Mouse (Mus musculus): ENCODE results near the gene Aff1. TPM values are rescaled to one million over a fixed set of nuclear protein-coding genes. Genes with fewer than 3 reads are reported as not detected.

Aff1 gene
- total and polyA plus RNA-seq, 3 experiments, result 10.5 to 46.9 (median 37.4) TPM

DNA sequence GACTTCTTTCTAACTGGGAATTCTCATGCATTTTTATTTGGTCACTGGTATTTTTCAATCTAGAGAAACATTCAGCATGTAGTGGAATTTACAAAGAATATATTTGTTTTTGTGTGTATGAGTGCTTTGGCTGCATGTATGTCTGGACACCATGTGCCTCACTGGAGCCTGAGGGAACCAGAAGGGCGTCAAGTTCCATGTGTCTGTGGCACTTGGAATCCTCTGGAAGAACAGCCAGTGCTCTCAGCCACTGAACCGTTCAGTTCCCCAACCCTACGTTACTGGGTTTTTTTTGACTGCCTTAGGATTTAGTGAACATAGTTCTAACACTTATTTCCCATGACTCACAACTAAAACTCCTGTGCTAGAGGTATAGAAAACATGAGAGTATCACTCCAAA is 76.8 kb downstream of the Aff1 start:
- H3K79me2 ChIP-seq (replicated peaks; ENCODE audit: control insufficient read depth, insufficient read depth, low read length), result peaks cover 19% of the 10 kb centered on the region
- intact Hi-C loops (cut with DNase I), result no loop called here
- DNase-seq, result no peak
- no peak for TF ChIP-seq POLR2A (IDR thresholded peaks at IDR 0.05; ENCODE audit: insufficient read depth, low read depth, low read length)
- no peak for TF ChIP-seq CTCF (IDR thresholded peaks at IDR 0.05)
- no peak for TF ChIP-seq EP300 (IDR thresholded peaks at IDR 0.05; ENCODE audit: insufficient read depth, low read depth, low read length)
- H3K27ac ChIP-seq, result peak overlapping the region; percentile 76; the same call in 1 of the 2 replicates
- peaks cover 23% of the 10 kb centered on the region for H3K4me1 ChIP-seq (ENCODE audit: control insufficient read depth, insufficient read depth, low read length)
- H3K9ac ChIP-seq (ENCODE audit: low read depth, low read length), result no peak overlapping the region
- no peaks in the 10 kb centered on the region for H3K27me3 ChIP-seq (ENCODE audit: control insufficient read depth, insufficient read depth, low read length)
- no peak overlapping the region for H3K4me3 ChIP-seq
- peaks cover 27% of the 10 kb centered on the region for H3K36me3 ChIP-seq (ENCODE audit: control insufficient read depth, insufficient read depth, low read length)
- WGBS, result 67% methylated on average over 3 of the region's 3 CpGs

DNA sequence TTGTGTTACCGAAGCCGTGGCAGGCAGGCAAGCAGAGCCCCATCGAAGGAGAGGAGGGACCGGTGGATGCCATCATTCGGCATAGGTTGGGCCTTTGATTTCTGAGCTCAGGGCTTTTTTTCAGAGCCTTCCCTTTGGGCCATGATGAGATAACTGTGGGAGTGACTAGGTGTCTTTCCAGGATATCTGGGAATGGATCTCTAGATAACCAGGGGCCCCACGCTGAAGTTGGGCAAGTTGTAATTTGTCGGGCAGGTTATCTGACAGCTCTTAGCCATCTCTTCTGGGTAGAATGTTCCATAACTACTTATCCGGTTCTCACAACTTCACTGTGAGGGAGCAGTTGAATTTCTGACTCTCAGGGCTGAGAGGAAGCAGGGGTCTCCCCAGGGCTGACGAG is 77.5 kb downstream of the Aff1 start:
- no peak for DNase-seq
- peak overlapping the region; percentile 16; the same call in 1 of the 2 replicates for H3K9ac ChIP-seq (ENCODE audit: low read depth, low read length)
- intact Hi-C loops (cut with DNase I), result loop anchor here (5.0 kb wide), 1 partner anchor 77 kb away; the partner anchor contains the start of gene Aff1
- TF ChIP-seq CTCF (IDR thresholded peaks at IDR 0.05), result no peak
- no peak for TF ChIP-seq EP300 (IDR thresholded peaks at IDR 0.05; ENCODE audit: insufficient read depth, low read depth, low read length)
- TF ChIP-seq POLR2A (IDR thresholded peaks at IDR 0.05; ENCODE audit: insufficient read depth, low read depth, low read length), result no peak
- H3K79me2 ChIP-seq (replicated peaks; ENCODE audit: control insufficient read depth, insufficient read depth, low read length), result peaks cover 24% of the 10 kb centered on the region
- peaks cover 35% of the 10 kb centered on the region for H3K36me3 ChIP-seq (ENCODE audit: control insufficient read depth, insufficient read depth, low read length)
- H3K27ac ChIP-seq, result peak overlapping the region; percentile 76
- no peaks in the 10 kb centered on the region for H3K27me3 ChIP-seq (ENCODE audit: control insufficient read depth, insufficient read depth, low read length)
- 60% methylated on average over 9 of the region's 9 CpGs for WGBS
- peaks cover 29% of the 10 kb centered on the region for H3K4me1 ChIP-seq (ENCODE audit: control insufficient read depth, insufficient read depth, low read length)
- no peak overlapping the region for H3K4me3 ChIP-seq

DNA sequence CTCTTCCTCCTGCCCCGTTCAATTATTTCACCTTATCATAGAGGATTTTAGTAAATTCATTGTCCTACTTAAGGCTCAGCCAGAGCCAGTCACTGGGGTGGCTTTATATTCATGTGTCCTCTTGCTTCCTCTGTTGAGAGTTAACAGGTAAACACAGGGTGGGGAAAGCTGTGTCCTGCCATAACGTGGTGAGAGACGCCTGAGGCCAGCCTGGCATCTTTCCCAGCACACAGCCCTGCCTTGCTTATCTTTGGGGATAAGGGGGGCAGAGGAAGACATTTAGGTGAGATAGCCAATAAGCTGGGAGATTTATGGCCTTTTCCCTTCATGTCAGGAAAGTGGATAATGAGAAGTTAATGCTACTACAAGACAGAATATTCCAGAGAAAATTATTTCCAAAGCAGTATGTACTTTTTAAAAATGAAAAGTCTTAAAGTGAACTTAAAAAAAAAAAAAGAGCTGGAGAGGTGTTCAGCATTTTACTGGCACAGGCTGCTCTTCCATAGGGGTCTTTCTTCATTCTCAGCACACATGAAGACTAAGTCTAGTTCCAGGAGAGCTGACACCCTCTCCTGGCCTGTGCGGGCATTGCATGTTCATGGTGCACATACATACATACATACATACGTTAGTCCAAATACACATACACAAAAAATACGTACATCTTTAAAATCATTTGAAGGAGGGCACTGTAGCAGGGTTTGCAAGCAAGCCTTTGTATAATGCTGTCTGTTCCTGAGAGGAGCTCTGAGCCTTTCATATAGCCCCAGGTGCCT is 78.5 kb downstream of the Aff1 start:
- peak overlapping the region; percentile 45; the same call in 1 of the 2 replicates for H3K9ac ChIP-seq (ENCODE audit: low read depth, low read length)
- no peaks in the 10 kb centered on the region for H3K27me3 ChIP-seq (ENCODE audit: control insufficient read depth, insufficient read depth, low read length)
- intact Hi-C loops (cut with DNase I), result loop anchor here (5.0 kb wide), 1 partner anchor 78 kb away; the partner anchor contains the start of gene Aff1

DNA sequence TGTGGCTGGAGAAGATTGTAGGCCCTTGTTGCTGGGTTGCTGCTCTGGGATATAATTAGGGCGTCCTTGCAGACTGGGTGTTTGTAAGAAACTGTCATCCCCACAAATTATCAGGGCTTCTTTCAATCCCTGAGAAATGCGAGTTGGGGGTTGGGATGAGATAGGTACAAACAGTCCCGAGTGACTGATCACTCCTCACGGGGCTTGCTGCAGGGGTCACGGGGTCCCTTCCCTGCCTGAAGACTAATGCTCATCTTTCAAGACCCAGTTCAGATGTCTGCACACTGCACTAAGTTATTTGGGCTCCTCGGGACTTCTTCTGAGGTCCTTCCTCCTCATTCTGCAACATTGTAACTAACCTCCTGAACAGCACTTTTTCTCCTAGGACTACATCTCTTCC is 79.2 kb downstream of the Aff1 start:
- no peaks in the 10 kb centered on the region for H3K27me3 ChIP-seq (ENCODE audit: control insufficient read depth, insufficient read depth, low read length)
- no peak overlapping the region; the same call in 1 of the 2 replicates for H3K9ac ChIP-seq (ENCODE audit: low read depth, low read length)
- peaks cover 39% of the 10 kb centered on the region for H3K4me1 ChIP-seq (ENCODE audit: control insufficient read depth, insufficient read depth, low read length)
- no peak for TF ChIP-seq CTCF (IDR thresholded peaks at IDR 0.05)
- TF ChIP-seq POLR2A (IDR thresholded peaks at IDR 0.05; ENCODE audit: insufficient read depth, low read depth, low read length), result no peak
- TF ChIP-seq EP300 (IDR thresholded peaks at IDR 0.05; ENCODE audit: insufficient read depth, low read depth, low read length), result no peak
- peaks cover 17% of the 10 kb centered on the region for H3K79me2 ChIP-seq (replicated peaks; ENCODE audit: control insufficient read depth, insufficient read depth, low read length)
- no peak for DNase-seq
- no peak overlapping the region for H3K4me3 ChIP-seq
- 58% methylated on average over 6 of the region's 6 CpGs for WGBS
- peaks cover 36% of the 10 kb centered on the region for H3K36me3 ChIP-seq (ENCODE audit: control insufficient read depth, insufficient read depth, low read length)
- H3K27ac ChIP-seq, result peak overlapping the region; percentile 76
- intact Hi-C loops (cut with DNase I), result loop anchor here (5.0 kb wide), 1 partner anchor 79 kb away; the partner anchor contains the start of gene Aff1

More for the DNA sequence above, 78.5 kb downstream of the Aff1 start:
- Histone ChIP-seq H3K4me1 (ENCODE audit: control insufficient read depth, insufficient read depth, low read length) (peaks cover 35% of the 10 kb centered on the region), H3K4me3 (no peak overlapping the region), H3K27ac (peak overlapping the region; percentile 76), H3K79me2 (replicated peaks; ENCODE audit: control insufficient read depth, insufficient read depth, low read length) (peaks cover 20% of the 10 kb centered on the region), H3K36me3 (ENCODE audit: control insufficient read depth, insufficient read depth, low read length) (peaks cover 37% of the 10 kb centered on the region)
- WGBS, result 51% methylated on average over 6 of the region's 6 CpGs
- peak in 1 of 2 experiments; percentile 60 for DNase-seq
- TF ChIP-seq CTCF (IDR thresholded peaks at IDR 0.05) (peak; percentile 56), POLR2A (IDR thresholded peaks at IDR 0.05; ENCODE audit: insufficient read depth, low read depth, low read length) (0 out of 2 replicates have a peak, but pooled peaks have one; percentile 15), EP300 (IDR thresholded peaks at IDR 0.05; ENCODE audit: insufficient read depth, low read depth, low read length) (no peak)

DNA sequence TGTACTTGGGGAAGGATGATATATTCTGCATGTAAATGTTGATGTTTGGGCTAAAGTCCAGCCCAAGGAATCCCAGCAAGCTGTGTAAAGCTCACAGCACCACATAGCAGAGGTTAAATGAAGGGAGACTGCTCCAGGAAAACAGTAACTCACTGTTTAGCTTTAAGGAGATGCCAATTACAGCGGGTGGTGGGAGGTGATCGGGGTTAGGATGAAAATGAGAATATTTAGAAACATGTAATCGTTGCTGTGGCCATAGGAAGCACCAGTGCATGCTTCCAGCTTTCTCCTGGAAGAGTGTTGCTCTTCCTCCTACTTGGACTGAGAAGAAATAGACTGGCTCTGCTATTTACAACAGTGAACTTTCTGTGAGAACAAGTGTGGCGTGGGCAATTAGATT is 80.1 kb downstream of the Aff1 start:
- Histone ChIP-seq H3K27ac (peak overlapping the region; percentile 76), H3K36me3 (ENCODE audit: control insufficient read depth, insufficient read depth, low read length) (peaks cover 35% of the 10 kb centered on the region), H3K4me3 (no peak overlapping the region; the same call in 1 of the 2 replicates), H3K4me1 (ENCODE audit: control insufficient read depth, insufficient read depth, low read length) (peaks cover 39% of the 10 kb centered on the region), H3K27me3 (ENCODE audit: control insufficient read depth, insufficient read depth, low read length) (no peaks in the 10 kb centered on the region), H3K9ac (ENCODE audit: low read depth, low read length) (peak overlapping the region; percentile 49), H3K79me2 (replicated peaks; ENCODE audit: control insufficient read depth, insufficient read depth, low read length) (peaks cover 14% of the 10 kb centered on the region)
- no peak for DNase-seq
- TF ChIP-seq EP300 (IDR thresholded peaks at IDR 0.05; ENCODE audit: insufficient read depth, low read depth, low read length) (no peak), CTCF (IDR thresholded peaks at IDR 0.05) (no peak), POLR2A (IDR thresholded peaks at IDR 0.05; ENCODE audit: insufficient read depth, low read depth, low read length) (no peak)
- intact Hi-C loops (cut with DNase I), result loop anchor here (5.0 kb wide), 1 partner anchor 80 kb away; the partner anchor contains the start of gene Aff1
- WGBS, result 11% methylated on average over 4 of the region's 4 CpGs
